4 mouse cellular contexts compared by ENCODE assay signal in the genomic region with DNA sequence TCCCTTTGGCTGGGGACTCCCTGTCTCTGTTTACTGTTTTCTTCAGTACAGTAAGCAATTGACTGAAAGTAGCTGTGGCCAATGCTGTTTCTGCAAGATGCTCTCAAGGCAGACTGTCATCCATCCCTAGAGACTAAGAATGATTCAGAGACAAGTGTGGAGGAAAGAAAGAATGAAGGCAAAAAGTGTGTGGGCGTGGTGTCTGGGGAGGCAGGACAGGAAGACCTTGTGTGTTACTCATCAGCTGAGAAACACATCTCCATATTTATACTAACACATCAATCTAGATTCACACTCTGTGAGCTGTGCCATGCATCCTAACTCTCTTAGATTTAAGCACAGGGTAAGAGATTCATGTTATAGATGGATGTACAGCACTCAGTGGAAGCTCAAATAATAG.
"Had no signal": no experiment of that assay in that cellular context is flagged by ENCODE, and none has a peak within 500 bp of the region (broad histone marks: within the 10 kb centered on the region; RNA-seq: fewer than 3 reads in every experiment).

No protein-coding gene starts in this region.

- DNase-seq: kidney, adult 2 months; kidney, postnatal 14 days; lung, adult 2 months; thymus, postnatal 36 days had no signal
